Mouse (Mus musculus) liver, adult 2 months (tissue): ENCODE data around the gene Olfr62. TPM values are rescaled to one million over a fixed set of nuclear protein-coding genes. Genes with fewer than 3 reads are reported as not detected.

Experiments
- DNase-seq: peaks from one replicate; pipeline ENCODE4 v3.0.0-alpha.2; 2011; ENCODE audit warnings: low read depth, low spot score; ENCODE audit errors: extremely low read depth
- H3K27ac ChIP-seq: fragments of 200-500 bp; replicated peaks from 2 replicates; pipeline ENCODE4 v1.5.1; 2012; ENCODE audit warnings: low read depth, mild to moderate bottlenecking, control low read depth, inconsistent platforms, low read length; ENCODE audit not compliant: insufficient read depth
- H3K27me3 ChIP-seq: fragments of 200-500 bp; 2 replicates; pipeline ENCODE4 v1.6.1; 2012; ENCODE audit warnings: mild to moderate bottlenecking, moderate library complexity, low read length, inconsistent platforms; ENCODE audit not compliant: control insufficient read depth, insufficient read depth
- H3K36me3 ChIP-seq: fragments of 200-500 bp; 2 replicates; pipeline ENCODE4 v1.6.1; 2012; ENCODE audit warnings: low read length, inconsistent platforms; ENCODE audit not compliant: control insufficient read depth, insufficient read depth
- H3K4me1 ChIP-seq: fragments of 200-500 bp; 2 replicates; pipeline ENCODE4 v1.6.1; 2011; ENCODE audit warnings: low read length; ENCODE audit not compliant: control insufficient read depth, insufficient read depth
- H3K4me3 ChIP-seq: fragments of 200-500 bp; 2 replicates; pipeline ENCODE4 v1.5.1; 2011; ENCODE audit warnings: low read depth, mild to moderate bottlenecking, control low read depth, low read length, moderate library complexity; ENCODE audit not compliant: insufficient read depth
- H3K79me2 ChIP-seq: fragments of 200-500 bp; 2 replicates; pipeline ENCODE4 v1.6.1; 2012; ENCODE audit warnings: inconsistent platforms, mild to moderate bottlenecking, low read length, moderate library complexity; ENCODE audit not compliant: control insufficient read depth, insufficient read depth
- H3K9ac ChIP-seq: fragments of 200-500 bp; 2 replicates; pipeline ENCODE4 v1.6.1; 2012; ENCODE audit warnings: low read depth, mild to moderate bottlenecking, control low read depth, inconsistent platforms, low read length
- CTCF ChIP-seq: fragments of 200-500 bp; IDR thresholded peaks from 2 replicates; pipeline ENCODE4 v1.5.1; 2011; ENCODE audit warnings: low read depth, low read length, control low read depth
- POLR2A ChIP-seq: fragments of 200-500 bp; IDR thresholded peaks from 2 replicates; pipeline ENCODE4 v1.6.1; 2011; ENCODE audit warnings: low read length, control low read depth; ENCODE audit not compliant: insufficient read depth; ENCODE audit errors: extremely low read depth
- WGBS: fragments of 180-500 bp; shearing (Covaris S2); methylation state at CpG from one replicate; pipeline ENCODE4 v1.1.7; 2018; 5-methylcytosine and 5-hydroxymethylcytosine counted together
- polyA plus RNA-seq: library from polyadenylated mRNA; depleted of rRNA; stranded (reverse); fragments of >200 nt; gene quantifications from 2 replicates; pipeline ENCODE4 v1.2.3, GENCODE M21; 2012; rRNA removed
- total RNA-seq: library from RNA; depleted of rRNA; stranded (reverse); fragments of >200 nt; gene quantifications from 2 replicates; pipeline ENCODE4 v1.2.3, GENCODE M21; 2014; rRNA removed

Olfr62 gene
- total and polyA plus RNA-seq, 2 experiments, result not detected

DNA sequence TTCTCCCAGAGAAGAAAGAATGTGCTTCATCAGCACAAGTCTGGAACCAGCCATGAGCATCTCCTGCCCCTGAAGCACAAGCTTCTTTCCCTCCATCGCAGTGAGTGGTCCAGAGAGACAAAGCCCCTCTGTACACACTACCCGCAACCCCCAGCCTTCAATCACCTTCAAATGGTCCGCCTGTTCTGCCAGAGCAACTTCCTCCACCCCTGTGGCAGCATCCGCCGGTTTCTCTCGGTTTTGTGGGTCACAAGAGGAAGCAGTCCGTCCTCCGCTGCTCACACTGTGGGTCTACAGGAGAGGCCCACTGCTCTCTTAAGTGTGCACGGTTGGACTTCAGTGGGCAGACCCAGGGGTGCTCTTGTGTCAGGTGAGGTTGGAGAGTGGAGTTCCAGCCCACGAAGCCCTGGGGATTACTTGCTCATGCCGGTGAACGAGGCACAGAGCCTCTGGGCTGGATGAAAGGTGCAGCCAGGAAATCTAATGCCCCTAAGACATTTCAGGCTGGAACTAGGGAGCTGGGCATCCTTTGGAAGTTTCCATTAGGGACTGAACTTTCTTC is 33.7 kb downstream of the Olfr62 start, which contains the start of gene Olfr1342:
Olfr1342 (minus strand) TSS at position 345 of the 562 bp plus-strand sequence.
- Histone ChIP-seq H3K4me3 (no peak within 1 kb of the TSS), H3K27me3 (no peaks in the 10 kb centered on the region; the same call in none of the 2 replicates), H3K79me2 (no peaks in the 10 kb centered on the region), H3K27ac (no peak within 1 kb of the TSS), H3K9ac (no peak within 1 kb of the TSS), H3K36me3 (no peaks in the 10 kb centered on the region), H3K4me1 (no peaks in the 10 kb centered on the region)
- WGBS, result 52% methylated on average over 12 of the region's 12 CpGs
- DNase-seq, result no peak
- TF ChIP-seq POLR2A (no peak), CTCF (no peak)

DNA sequence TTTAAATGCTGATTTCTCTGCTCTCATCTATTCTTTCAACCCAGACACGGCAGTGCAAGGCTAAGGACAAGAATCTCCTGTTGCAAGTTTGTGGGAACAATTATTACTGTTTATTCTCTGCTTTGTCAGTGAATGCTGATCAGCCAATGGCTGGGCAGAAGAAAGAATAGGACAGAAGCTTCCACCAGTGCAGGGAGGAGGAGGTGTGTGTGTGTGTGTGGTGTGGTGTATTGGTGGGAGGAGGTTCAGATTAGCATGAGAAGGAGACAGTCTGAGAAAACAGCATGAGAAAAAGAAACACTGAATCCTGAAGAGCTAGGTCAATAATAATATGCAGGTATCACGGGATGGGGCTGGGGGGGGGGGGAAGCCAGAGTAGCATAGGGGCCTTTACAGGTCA is 35.1 kb downstream of the Olfr62 start:
- TF ChIP-seq CTCF (no peak), POLR2A (no peak)
- Histone ChIP-seq H3K4me3 (no peak overlapping the region), H3K36me3 (no peaks in the 10 kb centered on the region), H3K27ac (no peak overlapping the region), H3K79me2 (no peaks in the 10 kb centered on the region), H3K9ac (no peak overlapping the region), H3K27me3 (no peaks in the 10 kb centered on the region; the same call in none of the 2 replicates), H3K4me1 (no peaks in the 10 kb centered on the region)
- WGBS, result 59% methylated on average over 2 of the region's 2 CpGs
- DNase-seq, result no peak

DNA sequence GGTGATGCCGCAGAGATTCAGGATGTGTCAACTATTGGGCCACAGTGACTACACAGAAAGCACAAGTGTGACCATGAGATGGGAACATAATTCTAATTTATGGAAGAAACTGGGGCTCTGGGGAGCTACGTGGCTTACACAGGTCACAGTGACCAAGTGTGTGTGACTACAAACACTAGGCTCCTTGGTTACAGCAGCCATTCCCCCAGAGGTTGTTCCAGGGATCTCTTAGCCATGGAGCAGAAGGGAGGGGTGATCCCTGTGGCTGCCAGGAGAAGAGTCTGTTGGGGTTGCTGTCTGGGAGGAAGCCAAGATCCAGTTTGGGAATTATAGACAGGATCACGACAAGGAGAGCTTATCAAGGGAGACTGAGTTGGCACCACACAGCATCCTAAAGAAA is 44.5 kb downstream of the Olfr62 start, which contains the start of gene Olfr1341:
Olfr1341 (plus strand) TSS at position 301 of the 400 bp plus-strand sequence.
- no peaks in the 10 kb centered on the region for H3K79me2 ChIP-seq
- no peaks in the 10 kb centered on the region for H3K36me3 ChIP-seq
- H3K9ac ChIP-seq, result no peak within 1 kb of the TSS
- no peak within 1 kb of the TSS for H3K4me3 ChIP-seq
- no peaks in the 10 kb centered on the region for H3K4me1 ChIP-seq
- no peak for DNase-seq
- H3K27ac ChIP-seq, result no peak within 1 kb of the TSS
- WGBS, result 74% methylated on average over 3 of the region's 3 CpGs
- TF ChIP-seq CTCF, result no peak
- no peak for TF ChIP-seq POLR2A
- H3K27me3 ChIP-seq, result no peaks in the 10 kb centered on the region

DNA sequence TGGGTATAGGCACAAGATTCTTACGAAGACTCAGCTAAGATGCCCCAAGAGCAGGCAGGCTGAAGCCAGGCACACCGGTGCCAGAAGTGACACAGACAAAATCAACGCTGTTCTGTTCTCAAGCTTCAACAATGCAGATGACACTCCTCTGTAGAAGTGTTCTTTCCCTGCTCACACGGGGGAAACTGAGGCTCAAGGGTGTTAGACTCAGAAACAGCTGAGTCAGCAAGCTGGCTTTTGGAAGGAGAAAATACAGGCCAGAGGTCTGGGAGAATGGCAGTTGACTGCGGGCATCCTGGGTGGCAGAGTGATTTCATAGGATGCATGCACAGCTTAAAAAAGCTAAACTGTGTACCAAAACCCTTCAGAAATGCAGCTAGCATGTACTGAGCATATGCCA is 49.3 kb downstream of the Olfr62 start:
- Histone ChIP-seq H3K36me3 (no peaks in the 10 kb centered on the region), H3K4me1 (no peaks in the 10 kb centered on the region), H3K4me3 (no peak overlapping the region), H3K27ac (no peak overlapping the region), H3K79me2 (no peaks in the 10 kb centered on the region), H3K9ac (no peak overlapping the region), H3K27me3 (no peaks in the 10 kb centered on the region; the same call in 1 of the 2 replicates)
- no peak for DNase-seq
- 76% methylated on average over 5 of the region's 5 CpGs for whole genome bisulfite sequencing
- TF ChIP-seq POLR2A (no peak), CTCF (no peak)

DNA sequence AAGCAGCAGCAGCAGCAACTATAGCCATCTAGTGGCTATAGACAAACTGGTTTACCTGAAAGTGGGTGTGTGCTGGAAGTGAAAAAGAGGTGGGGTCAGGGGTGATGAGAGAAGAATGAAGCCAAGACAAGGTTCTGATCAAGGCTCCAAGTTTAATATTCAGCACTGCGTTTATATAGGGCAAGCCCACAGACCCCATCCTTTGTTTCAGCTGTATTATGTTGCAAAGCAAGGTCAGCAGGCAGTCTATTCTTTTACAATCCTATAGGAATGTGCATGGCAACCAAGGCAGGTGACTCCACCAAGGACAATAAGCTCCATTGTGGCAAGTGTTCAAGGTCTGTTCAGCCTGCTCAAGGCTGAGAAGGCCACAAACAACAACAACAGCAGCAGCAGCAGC is 52.9 kb downstream of the Olfr62 start:
- TF ChIP-seq CTCF (no peak), POLR2A (no peak)
- no peak overlapping the region for H3K9ac ChIP-seq
- H3K36me3 ChIP-seq, result no peaks in the 10 kb centered on the region
- H3K4me3 ChIP-seq, result no peak overlapping the region
- no peak overlapping the region for H3K27ac ChIP-seq
- DNase-seq, result no peak
- no peaks in the 10 kb centered on the region for H3K79me2 ChIP-seq
- no peaks in the 10 kb centered on the region for H3K4me1 ChIP-seq
- WGBS, result 77% methylated on average over 1 of the region's 1 CpGs
- H3K27me3 ChIP-seq, result no peaks in the 10 kb centered on the region; the same call in 1 of the 2 replicates

Other genes starting within 250 kb of the Olfr62 start
- 3.0 and 5.2 TPM in 2 replicates for gene Szt2, start 249.7 kb upstream of the Olfr62 start, total RNA-seq
- 8.8 and 11.9 TPM in 2 replicates for gene Szt2, start 249.7 kb upstream of the Olfr62 start, polyA plus RNA-seq
- gene Med8, start 249.6 kb upstream of the Olfr62 start, total RNA-seq, result 37.0 and 40.3 TPM in 2 replicates
- gene Med8, start 249.6 kb upstream of the Olfr62 start, polyA plus RNA-seq, result 25.5 and 31.3 TPM in 2 replicates
- 16.9 and 23.1 TPM in 2 replicates for gene Elovl1, start 230.9 kb upstream of the Olfr62 start, total RNA-seq
- 132 and 135 TPM in 2 replicates for gene Elovl1, start 230.9 kb upstream of the Olfr62 start, polyA plus RNA-seq
- 0.46 and 5.4 TPM in 2 replicates for gene Cdc20, start 221.6 kb upstream of the Olfr62 start, total RNA-seq
- 0.59 and 0.93 TPM in 2 replicates for gene Cdc20, start 221.6 kb upstream of the Olfr62 start, polyA plus RNA-seq
- not detected in 2 replicates for gene Mpl, start 201.4 kb upstream of the Olfr62 start, total RNA-seq
- gene Mpl, start 201.4 kb upstream of the Olfr62 start, polyA plus RNA-seq, result not detected in 2 replicates
- gene Tie1, start 168.9 kb upstream of the Olfr62 start, total RNA-seq, result 6.6 and 9.6 TPM in 2 replicates
- gene Tie1, start 168.9 kb upstream of the Olfr62 start, polyA plus RNA-seq, result 6.7 and 8.9 TPM in 2 replicates
- gene 2610528J11Rik, start 132.0 kb upstream of the Olfr62 start, total RNA-seq, result 19.8 and 21.5 TPM in 2 replicates
- gene 2610528J11Rik, start 132.0 kb upstream of the Olfr62 start, polyA plus RNA-seq, result 52.6 and 54.6 TPM in 2 replicates
- 2.9 and 3.5 TPM in 2 replicates for gene Tmem125, start 114.9 kb upstream of the Olfr62 start, total RNA-seq
- gene Tmem125, start 114.9 kb upstream of the Olfr62 start, polyA plus RNA-seq, result 13.1 and 17.5 TPM in 2 replicates
- gene Cfap57, start 38.2 kb upstream of the Olfr62 start, total RNA-seq, result not detected in 2 replicates
- gene Cfap57, start 38.2 kb upstream of the Olfr62 start, polyA plus RNA-seq, result not detected in 2 replicates
- 19.6 and 19.9 TPM in 2 replicates for gene Ebna1bp2, start 38.2 kb upstream of the Olfr62 start, total RNA-seq
- 10.3 and 13.0 TPM in 2 replicates for gene Ebna1bp2, start 38.2 kb upstream of the Olfr62 start, polyA plus RNA-seq
- not detected in 2 replicates for gene Olfr1342, start 33.8 kb downstream of the Olfr62 start, total RNA-seq
- not detected in 2 replicates for gene Olfr1342, start 33.8 kb downstream of the Olfr62 start, polyA plus RNA-seq
- not detected in 2 replicates for gene Olfr1341, start 44.6 kb downstream of the Olfr62 start, total RNA-seq
- gene Olfr1341, start 44.6 kb downstream of the Olfr62 start, polyA plus RNA-seq, result not detected in 2 replicates
- gene Olfr1340, start 61.2 kb downstream of the Olfr62 start, total RNA-seq, result not detected in 2 replicates
- not detected in 2 replicates for gene Olfr1340, start 61.2 kb downstream of the Olfr62 start, polyA plus RNA-seq
- not detected in 2 replicates for gene Olfr1339, start 73.2 kb downstream of the Olfr62 start, total RNA-seq
- not detected in 2 replicates for gene Olfr1339, start 73.2 kb downstream of the Olfr62 start, polyA plus RNA-seq
- not detected in 2 replicates for gene Olfr1338, start 99.8 kb downstream of the Olfr62 start, total RNA-seq
- not detected in 2 replicates for gene Olfr1338, start 99.8 kb downstream of the Olfr62 start, polyA plus RNA-seq
- gene Olfr1337, start 123.6 kb downstream of the Olfr62 start, total RNA-seq, result not detected in 2 replicates
- not detected in 2 replicates for gene Olfr1337, start 123.6 kb downstream of the Olfr62 start, polyA plus RNA-seq
- not detected in 2 replicates for gene Olfr1335, start 151.0 kb downstream of the Olfr62 start, total RNA-seq
- gene Olfr1335, start 151.0 kb downstream of the Olfr62 start, polyA plus RNA-seq, result not detected in 2 replicates
- not detected in 2 replicates for gene Olfr1333, start 177.3 kb downstream of the Olfr62 start, total RNA-seq
- gene Olfr1333, start 177.3 kb downstream of the Olfr62 start, polyA plus RNA-seq, result not detected in 2 replicates
- gene Olfr1331, start 205.7 kb downstream of the Olfr62 start, total RNA-seq, result not detected in 2 replicates
- not detected in 2 replicates for gene Olfr1331, start 205.7 kb downstream of the Olfr62 start, polyA plus RNA-seq
- gene Olfr1330, start 229.6 kb downstream of the Olfr62 start, total RNA-seq, result not detected in 2 replicates
- not detected in 2 replicates for gene Olfr1330, start 229.6 kb downstream of the Olfr62 start, polyA plus RNA-seq